Mouse (Mus musculus): ENCODE measurements around the gene Zfand2a. TPM values are rescaled to one million over a fixed set of nuclear protein-coding genes. Genes with fewer than 3 reads are reported as not detected.
A peak's percentile ranks its signal among the peaks of the same experiment; 100 is the strongest.

Gene Zfand2a
- total RNA-seq, 2 experiments from 2014 or later, result 10.0 to 11.7 TPM

DNA sequence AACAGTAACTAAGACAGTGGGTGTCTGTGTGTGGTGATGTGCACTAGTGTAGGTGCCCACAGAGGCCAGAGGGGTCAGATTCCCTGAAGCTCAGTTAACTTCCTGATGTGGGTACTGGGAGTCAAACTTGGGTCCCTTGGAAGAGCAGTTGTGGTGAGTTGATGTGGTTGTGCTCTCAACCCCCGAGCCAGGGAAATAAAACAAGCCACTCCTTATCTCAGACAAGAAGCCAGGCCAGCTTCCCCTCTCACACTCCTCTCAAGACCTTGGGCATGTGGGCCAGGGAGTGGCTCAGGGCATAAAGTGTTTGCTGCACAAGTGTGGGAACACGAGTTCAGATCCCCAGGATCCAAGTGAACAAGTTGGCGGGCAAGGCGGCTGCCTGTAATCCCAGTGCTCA is 17.5 kb downstream of the Zfand2a start:
- no peak for DNase-seq

DNA sequence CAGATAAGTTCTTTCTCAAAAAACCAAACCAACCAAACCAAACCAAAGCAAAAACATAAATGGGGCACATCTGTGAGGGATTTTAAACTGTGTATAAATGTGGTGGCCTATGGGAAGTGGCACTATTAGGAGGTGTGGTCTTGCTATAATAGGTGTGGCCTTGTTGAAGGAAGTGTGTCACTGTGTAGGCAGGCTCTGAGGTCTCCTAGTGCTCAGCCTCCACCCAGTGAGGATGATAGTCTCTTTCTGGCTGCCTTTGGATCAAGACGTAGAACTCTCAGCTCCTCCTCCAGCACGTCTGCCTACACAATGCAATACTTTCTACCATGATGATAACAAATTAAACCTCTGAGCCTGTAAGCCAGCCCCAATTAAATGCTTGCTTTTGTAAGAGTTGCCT is 18.0 kb downstream of the Zfand2a start:
- no peak for DNase-seq

DNA sequence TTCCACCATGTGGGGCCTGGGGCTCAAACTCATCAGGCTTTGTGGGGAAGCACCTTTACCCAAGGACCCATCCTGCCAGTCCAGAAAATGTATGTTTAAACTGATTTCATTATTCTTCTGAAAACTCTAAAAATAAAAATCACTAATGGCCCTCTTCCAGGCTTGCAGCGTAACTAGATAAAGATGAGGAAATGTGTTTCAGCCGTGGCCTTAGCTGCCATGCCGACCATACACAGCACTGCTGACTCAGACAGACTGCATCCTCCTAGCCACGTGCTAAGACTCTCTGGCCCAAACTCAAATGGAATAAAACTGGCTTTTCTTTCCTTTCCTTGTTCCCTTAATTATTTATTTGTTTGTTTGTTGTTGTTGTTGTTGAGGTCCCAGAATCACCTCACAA is 19.5 kb downstream of the Zfand2a start:
- DNase-seq, result no peak

DNA sequence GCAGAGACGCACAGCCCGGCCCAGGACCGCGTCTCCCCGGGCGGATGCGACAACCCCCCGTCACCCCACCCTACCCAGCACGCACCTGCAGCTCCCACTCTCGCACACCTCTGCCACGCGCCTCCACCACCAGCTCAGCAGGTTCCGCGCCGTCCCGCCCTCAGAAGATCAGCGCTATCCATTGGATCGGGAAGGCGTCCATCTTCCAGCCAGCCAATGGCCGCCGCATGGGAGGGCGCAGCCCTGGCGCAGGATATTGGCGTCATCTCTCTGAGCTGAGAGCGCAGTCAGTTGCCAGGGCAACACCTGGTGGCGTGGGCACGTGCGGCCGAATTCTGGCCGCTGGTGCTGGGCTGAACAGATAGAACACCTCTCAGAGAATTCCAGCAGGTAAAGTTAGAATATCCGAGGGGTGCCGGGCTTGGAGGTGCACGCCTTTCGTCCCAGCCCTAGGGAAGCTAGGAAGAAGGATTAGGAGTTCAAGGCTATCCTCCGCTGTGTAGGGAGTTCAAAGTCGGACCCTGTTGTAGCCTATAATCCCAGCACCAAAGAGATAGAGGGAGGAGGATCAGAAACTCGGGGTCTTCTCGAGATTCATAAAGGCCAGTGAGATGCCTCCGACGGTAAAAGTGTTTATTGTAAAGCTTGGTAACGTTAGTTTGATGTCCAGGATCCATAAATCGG is 23.8 kb downstream of the Zfand2a start, which contains the start of gene 3110082I17Rik:
Gene 3110082I17Rik, minus strand, starts transcription at position 144 of the 684 bp plus-strand sequence.
- peak; percentile 99 for DNase-seq

DNA sequence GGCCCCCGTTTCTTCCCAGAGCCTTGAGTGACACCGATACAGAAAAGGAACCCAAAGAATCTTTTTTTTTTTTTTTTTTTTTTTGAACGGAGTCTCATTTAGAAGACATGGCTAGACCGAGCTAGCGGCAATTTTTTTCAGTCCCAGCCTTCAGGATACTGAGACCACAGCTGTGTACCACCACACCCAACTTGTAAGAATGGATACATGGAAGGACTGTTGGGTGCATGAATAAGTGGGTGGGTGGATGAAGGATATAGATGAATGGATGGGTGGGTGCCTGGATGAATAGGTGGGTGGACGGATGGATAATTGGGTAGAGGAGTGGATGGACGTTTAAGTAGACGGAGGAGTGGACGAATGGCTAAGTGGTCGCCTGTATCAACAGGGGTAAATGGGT is 24.4 kb downstream of the Zfand2a start:
- no peak for DNase-seq

DNA sequence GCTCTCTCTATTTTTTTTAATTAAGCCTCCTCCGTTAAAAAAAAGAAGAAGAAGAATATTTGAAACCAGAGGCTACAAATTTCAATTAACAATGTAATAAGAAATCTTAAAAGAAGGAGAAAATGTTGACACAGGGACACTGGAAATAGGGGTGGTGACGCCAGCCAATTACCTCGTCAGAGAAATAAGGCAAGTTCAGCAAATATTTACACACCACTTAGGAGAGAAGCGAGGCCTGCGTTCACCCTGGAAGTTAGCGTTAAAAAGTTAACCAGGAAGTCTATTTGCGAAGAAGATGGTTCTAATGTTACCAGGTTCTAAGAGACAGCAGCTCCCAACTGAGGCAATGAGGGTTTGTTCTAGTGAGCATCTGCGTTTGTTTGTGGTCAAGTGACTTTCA is 27.1 kb downstream of the Zfand2a start:
- no peak for DNase-seq

DNA sequence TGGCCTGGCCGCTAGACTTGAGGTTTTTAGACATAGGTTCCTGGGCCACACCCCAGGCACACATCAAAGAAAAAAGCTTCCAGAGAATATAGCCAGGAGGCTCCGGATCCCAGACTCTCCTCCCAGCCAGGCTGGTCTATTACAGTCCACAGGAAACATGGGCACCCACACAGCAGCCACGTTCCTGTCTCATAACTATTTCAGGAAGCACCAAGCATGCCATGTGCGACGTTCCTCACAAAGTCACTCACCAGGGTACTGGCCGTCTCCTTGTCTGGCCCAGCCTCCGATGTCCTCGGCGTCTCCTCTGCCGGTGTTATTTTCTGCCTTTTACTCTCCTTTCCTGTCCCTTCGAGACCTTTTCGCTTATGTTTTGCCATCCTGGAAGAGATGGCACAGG is 29.2 kb downstream of the Zfand2a start:
- DNase-seq, result no peak

DNA sequence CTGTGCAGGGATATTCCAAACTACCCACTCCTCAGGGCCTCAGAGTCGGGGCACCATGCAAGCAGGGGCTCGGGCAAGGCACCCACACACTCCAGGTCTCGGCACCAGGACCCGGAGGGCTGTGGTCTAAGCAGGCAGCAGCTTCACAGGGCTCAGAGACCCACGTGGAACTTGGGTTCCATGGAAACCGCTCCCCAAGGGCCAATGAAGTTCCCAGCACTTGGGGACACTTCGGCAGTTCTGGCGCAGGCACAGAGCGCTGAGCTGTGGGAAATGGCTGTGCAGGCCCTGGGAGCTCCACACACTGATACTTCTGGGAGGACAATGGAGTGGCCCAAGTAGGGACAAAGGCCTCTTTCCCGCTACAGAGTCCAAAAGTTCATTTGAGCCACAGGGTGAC is 31.3 kb downstream of the Zfand2a start:
- no peak for DNase-seq

DNA sequence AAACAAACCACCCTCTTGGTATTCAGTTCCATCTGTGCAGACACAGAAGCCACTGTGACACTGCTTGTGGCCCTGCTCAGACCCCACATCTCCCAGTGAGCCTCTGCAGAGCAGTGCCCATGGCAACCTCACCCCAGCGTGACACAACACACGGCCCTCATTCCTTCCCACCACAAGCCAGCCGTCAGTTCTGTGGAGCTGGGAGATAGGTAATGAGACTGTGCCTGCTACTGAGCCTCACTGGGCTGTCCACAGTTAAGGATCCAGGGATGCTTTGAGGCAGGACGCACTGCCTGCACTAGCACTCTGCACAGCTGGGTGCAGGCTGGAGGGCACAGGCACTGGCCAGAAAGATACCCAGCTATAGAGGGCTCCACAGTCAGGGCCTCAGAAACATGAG is 34.4 kb downstream of the Zfand2a start:
- DNase-seq, result no peak

DNA sequence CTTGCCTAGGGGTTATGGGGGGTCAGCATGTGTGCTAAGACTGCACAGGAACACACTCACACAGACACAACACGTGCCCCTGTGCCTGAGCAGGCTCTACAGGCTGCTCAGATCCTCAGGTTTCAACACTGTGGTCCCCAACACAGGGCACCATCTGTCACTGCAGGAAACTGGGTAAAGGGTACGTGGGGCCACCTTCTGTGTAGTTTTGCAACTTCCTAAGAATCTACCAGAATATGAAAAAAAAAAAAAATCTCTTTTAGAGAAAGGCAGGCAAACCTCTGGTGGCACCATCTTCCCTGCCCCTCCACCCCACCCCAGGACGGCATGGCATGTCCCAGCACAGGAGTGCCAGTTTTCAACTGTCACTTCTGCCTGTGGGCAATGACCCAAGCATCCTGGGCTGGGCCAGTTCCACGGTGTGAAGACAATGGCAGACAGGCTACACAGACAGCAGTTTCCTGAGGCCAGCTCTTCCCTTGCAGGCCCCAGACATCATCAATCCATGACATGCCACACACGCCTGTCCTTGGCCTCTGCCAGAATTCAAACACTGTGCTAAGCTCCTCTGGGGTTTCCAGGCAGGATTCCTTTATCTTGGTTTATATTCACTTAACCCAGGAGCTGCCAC is 35.1 kb downstream of the Zfand2a start:
- no peak for DNase-seq

DNA sequence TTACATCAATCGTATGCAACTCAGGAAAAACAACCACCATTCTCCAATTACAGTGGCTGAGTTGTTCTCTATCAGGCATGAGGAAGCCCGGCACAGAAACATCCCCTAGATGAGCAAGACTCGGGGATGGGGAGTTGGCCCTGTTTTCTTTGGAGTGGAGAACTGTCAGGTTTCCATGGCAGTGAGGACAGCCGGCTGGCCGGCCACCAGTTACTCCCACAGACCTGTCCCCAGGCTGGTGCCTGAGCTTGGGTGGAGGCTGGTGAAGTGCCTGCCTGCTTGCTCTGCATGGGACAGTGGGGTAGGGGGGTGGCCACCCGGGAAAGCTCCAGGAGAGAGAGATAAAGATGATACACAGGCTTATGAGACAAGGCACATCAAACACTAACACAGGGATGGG is 36.3 kb downstream of the Zfand2a start:
- DNase-seq, result no peak

DNA sequence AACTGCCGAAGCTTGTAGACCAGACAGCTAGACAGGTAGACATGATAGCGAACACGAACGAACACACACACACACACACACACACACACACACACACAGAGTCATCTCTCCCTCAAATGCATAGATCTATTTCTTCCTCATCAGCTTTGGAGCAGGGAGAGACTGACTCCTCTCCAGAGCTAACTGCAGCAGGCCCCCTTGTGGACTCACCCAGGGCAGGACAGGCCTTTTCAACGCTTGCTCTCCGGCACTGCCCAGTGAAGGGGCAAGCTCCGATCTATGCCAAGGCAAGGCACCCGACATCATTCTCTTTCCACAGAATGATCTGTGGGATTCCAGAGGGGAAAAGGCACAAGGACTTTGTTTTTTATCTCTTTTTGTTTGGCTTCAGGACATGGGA is 39.1 kb downstream of the Zfand2a start:
- no peak for DNase-seq

DNA sequence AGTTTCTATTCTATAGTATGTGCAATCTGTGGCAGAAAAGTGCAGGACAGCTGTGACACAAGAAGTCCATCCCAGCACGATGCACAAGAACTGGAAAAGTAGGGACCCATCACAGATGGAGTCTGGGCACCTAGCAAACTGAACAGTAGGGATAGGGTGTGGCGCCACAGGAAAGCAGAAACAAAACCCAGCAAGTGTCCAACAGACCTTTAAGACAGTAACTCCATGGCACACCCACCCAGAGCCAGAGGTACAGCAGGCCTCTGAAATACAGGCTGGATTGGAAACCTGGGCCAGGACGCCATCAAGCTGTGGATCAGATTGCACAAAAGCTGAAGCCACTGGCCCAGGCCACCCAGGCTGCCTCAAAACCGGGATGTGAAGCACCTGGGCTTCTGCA is 41.4 kb downstream of the Zfand2a start:
- DNase-seq, result no peak

DNA sequence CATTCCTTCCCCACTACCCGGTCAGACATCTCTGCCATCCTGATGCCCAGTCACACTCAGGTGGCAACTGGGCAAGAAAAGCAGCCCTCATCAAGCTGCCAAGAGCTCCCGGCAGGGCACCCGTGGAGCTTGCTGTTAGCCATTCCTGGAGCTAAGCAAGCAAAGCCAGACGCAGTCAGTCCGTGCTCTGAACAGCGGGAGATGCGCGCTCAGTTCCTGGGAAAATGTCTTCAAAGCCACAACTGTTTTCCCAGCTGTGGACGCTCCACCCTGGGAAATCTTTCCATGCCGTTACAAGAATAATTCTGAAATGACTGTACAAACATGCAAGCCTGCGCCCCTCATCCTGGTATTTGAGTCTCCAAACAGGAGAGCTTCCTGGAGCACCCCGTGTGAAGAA is 41.9 kb downstream of the Zfand2a start:
- DNase-seq, result no peak

DNA sequence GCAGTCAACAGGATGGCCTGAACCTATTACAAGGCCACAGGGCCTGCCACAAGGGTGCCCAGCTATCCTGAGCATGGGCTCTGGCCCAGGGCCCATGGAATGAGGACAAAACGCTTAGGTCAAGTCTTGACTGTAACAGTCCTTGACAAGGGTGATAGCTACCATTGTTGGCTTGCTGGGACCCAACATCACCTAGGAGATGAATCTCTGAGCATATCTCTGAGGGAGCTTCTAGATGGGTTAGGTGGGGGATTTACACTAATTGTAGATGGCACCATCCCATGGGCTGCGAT is 42.7 kb downstream of the Zfand2a start:
- no peak for DNase-seq

DNA sequence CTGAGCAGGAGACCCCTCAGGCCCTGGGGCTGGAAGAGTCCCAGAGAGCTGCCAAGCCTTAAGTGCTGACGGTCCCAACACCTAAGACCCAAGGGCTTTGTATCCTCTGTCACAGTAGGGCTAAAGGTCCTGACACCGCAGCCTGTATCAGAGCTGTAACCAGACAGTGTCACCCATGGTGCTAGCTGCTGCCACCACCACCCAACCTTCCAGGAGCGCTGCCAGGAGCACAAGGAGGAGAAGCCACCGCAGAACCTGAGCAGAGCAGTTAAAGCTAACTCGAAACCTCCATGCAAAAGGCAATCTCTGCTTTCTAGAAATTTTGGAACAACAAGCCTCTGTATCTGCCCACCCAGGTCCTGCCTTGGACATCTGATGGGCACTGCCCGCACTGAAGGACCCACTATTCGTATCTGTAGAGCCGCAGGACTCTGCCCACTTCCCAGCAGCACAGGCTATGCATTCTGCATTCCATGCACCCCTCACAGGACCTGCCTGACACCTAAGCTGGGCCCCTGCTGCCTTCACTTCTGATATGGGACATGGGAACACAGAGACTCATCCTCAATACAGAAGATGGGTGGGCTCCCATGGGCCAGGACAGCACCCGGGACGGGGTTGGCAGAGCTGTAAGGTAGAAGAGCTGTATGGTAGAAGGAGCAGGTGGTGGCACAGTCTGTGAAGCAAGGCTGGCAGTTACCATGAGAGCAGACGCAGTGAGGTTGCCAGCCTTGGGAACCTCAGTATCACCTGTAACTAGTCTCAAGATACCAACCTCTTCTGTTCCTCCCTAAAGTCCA is 43.2 kb downstream of the Zfand2a start:
- no peak for DNase-seq

DNA sequence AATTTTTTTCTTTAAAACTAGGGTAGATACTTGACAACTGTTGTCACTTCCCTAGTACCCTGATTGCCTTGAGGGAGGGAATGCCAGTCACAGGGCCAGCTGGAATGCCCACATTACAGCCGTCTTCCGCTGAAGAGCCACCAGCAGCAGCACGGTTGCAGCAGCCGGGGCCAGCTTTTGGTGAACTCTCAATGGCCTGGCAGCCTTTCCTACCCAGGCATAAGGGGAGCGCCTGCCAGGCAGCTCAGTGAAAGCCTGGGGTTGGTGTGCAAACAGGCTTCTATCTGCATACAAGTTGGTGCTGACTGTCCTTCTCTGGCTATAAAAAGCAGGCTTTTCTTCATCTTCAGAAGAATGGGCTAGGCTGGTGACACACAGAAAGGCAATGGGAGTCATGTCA is 43.9 kb downstream of the Zfand2a start:
- no peak for DNase-seq

DNA sequence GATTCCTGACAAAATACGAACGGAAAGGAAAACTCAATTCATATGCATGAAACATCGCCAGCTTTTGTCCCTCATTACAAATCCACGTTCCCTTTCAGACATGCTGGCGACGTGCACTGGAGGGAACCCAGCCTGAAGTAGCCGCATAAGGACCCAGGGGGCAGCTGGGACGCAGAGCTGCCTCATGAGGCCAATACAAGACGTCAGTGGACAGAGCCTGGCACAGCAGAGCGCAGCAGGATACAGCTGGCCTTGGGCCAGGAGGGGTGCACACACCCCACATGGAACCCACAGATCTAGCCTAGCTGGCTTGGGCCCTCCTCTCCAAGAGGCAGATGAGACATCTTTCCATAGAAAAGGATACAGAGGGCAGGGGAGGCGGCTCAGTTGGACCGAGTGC is 45.9 kb downstream of the Zfand2a start:
- DNase-seq, result no peak

DNA sequence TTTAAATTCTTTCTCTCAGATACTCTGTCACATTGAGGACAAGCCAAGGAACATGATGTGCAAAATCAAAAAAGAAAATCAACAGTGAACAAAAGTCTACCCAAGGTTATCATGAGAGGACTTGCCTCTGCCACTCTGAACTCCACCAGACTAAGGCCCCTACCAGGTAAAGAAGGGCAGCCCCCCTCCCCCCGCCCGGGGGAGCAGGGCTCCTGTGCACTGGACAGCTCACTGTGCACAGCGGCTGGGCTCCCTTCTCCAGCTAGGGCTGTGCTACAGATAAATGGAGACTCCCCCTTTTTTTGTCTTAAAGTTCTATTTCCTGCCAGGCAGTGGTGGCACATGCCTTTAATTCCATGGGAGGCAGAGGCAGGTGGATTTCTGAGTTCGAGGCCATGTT is 46.6 kb downstream of the Zfand2a start:
- DNase-seq, result no peak

DNA sequence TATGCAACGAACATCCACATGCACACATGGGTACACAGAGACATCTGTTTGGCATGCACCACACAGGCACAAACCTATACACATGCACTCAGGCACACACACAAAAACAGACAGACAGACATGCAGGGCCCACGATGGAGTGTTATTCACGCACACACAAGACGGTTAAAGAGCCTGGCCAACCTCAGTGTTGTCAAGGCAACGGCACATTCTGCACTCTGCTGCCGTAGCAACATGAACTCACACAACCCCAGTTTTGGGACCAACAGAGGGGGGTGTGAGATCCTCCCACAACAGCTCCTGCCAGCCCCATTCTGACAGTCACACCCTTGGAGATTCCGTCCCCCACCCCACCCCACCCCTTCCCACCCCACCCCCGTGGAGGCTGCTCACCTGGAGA is 49.4 kb downstream of the Zfand2a start:
- DNase-seq, result no peak

DNA sequence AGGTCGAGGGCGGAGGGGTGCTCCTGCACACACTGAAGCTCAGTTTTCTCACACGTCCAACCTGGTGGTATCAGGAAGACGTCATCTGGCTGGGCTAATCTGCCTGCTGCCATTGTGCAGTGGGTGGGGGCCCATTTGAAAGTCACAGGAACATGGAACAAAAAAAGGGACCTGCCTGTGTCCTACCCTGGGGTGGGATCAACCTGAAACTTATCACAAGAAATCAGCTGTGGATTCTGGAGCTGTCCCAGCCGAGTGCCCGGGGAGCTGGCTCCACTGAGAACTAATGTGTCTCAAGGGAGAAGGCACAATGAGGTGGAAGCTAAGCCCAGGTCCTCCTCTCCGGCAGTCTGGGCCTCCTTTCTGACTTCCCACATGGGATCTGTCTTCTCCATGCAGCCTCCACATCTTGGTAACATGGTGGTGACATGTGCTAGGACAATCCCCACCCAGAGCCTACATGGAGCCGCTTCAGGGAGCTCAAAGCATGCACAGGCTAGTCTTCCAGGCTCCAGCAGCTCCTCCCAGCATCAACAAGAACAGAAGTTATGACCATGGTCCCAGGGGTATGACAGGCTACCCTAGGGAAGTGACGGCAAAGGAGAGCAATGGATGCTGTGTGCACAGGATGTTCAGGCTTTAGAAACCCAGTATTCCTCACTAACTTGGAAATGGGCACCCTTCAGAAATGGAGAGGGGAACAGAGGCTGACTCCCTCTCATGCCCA is 50.3 kb downstream of the Zfand2a start:
- no peak for DNase-seq

DNA sequence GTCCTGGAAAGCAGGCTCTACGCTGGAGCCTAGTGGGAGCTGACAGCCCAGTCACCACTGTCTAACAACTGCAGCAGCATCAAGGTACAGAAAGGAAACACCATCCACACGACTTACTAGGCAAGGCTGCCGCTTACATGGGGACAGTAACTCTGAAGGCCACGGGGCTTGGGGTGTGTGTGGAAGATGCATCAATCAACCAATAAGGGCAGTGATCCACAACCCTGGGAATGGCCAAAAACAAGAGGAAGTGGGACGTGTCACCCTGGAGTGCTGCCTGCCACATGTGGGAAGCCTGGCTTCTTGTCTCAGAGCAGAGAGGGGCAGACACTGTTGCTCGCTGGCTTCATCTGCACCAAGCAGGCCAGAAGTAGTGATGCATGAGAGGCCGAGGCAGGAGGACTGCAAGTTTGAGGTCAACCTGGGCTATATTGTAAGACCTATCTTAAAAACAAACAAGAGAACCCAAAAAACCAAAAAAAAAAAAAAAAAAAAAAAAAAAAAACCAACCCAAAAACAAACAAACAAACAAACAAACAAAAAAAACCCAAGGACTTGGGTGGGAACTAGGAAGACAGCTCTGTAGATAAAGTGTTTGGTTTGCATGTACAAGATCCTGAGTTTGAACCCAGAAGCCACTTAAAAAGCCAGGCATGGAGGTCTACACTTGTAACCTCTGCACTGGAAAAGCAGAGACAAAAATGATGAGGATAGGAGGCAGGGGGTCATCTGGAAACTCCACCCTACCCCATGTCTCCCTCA is 51.4 kb downstream of the Zfand2a start:
- no peak for DNase-seq

All from gastrocnemius, postnatal 10 days (tissue).